Mouse (Mus musculus): Measurements from ENCODE around the gene Tns1. TPM values are rescaled to one million over a fixed set of nuclear protein-coding genes. Genes with fewer than 3 reads are reported as not detected.

The Tns1 gene
- total and polyA plus RNA-seq, 3 experiments, result 0.11 TPM; not detected in 2

DNA sequence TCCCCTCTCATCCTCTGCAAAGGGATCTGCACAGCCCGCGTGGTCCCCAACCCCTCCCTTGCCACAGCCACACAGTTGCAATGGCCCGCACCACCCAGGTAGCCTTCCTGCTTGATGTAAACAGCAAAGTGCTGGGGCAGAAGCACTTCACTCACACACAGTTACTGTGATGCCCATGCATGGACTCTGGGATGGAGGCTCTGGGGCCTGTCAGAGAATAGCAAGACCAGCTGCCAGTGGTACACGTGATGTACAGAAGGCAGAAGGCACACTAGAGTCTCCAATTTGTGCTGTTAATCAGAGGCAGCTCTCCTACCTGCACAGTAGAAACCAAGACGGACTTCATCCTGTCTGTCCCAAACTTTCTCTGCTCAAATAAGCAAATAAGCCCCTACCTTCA is 181.0 kb downstream of the Tns1 start:
- no peak overlapping the region for H3K27ac ChIP-seq (ENCODE audit: control insufficient read depth, low read depth, low read length)
- no peaks in the 10 kb centered on the region for H3K79me2 ChIP-seq (ENCODE audit: control insufficient read depth, insufficient read depth, low read length, poor library complexity)
- TF ChIP-seq MXI1 (IDR thresholded peaks at IDR 0.05; ENCODE audit: low read depth, low read length), result no peak
- TF ChIP-seq TCF12 (IDR thresholded peaks at IDR 0.05; ENCODE audit: low read depth, low read length), result no peak
- no peak for TF ChIP-seq USF1 (IDR thresholded peaks at IDR 0.05; ENCODE audit: low read depth, low read length)
- no peak for TF ChIP-seq RAD21 (IDR thresholded peaks at IDR 0.05; ENCODE audit: low read depth, low read length)
- TF ChIP-seq TBP (IDR thresholded peaks at IDR 0.05; ENCODE audit: low read depth, low read length), result no peak
- TF ChIP-seq ZKSCAN1 (IDR thresholded peaks at IDR 0.05; ENCODE audit: low read depth, low read length), result no peak
- TF ChIP-seq CHD1 (IDR thresholded peaks at IDR 0.05; ENCODE audit: low read depth, low read length), result no peak
- TF ChIP-seq POLR2AphosphoS5 (IDR thresholded peaks at IDR 0.05; ENCODE audit: borderline replicate concordance, low read depth, low read length), result no peak
- TF ChIP-seq ZMIZ1 (IDR thresholded peaks at IDR 0.05; ENCODE audit: low read depth, low read length), result no peak
- no peak for TF ChIP-seq SIN3A (IDR thresholded peaks at IDR 0.05; ENCODE audit: low read length)
- TF ChIP-seq UBTF (IDR thresholded peaks at IDR 0.05; ENCODE audit: borderline replicate concordance, insufficient read depth, low read depth, low read length), result no peak
- TF ChIP-seq ETS1 (IDR thresholded peaks at IDR 0.05; ENCODE audit: low read depth, low read length), result no peak
- TF ChIP-seq POLR2A (IDR thresholded peaks at IDR 0.05; ENCODE audit: control insufficient read depth in 1 of 2, insufficient read depth in 1 of 2, low read depth in 1 of 2, low read length in 2 of 2, poor library complexity in 1 of 2), result no peak
- TF ChIP-seq POLR2AphosphoS2 (IDR thresholded peaks at IDR 0.05; ENCODE audit: low read length), result no peak
- no peak for TF ChIP-seq NRF1 (IDR thresholded peaks at IDR 0.05; ENCODE audit: insufficient read depth, low read depth, low read length, poor library complexity, severe bottlenecking)
- TF ChIP-seq MAZ (IDR thresholded peaks at IDR 0.05; ENCODE audit: low read depth, low read length), result no peak
- no peak for TF ChIP-seq CHD2 (IDR thresholded peaks at IDR 0.05; ENCODE audit: low read length)
- TF ChIP-seq JUND (IDR thresholded peaks at IDR 0.05; ENCODE audit: low read depth, low read length), result no peak
- no peak for TF ChIP-seq ZNF384 (IDR thresholded peaks at IDR 0.05; ENCODE audit: low read depth, low read length)
- H3K4me1 ChIP-seq (ENCODE audit: control insufficient read depth in 1 of 2, insufficient read depth in 2 of 2, low read length in 2 of 2), result no peaks in the 10 kb centered on the region
- no peaks in the 10 kb centered on the region for H3K9me3 ChIP-seq (replicated peaks; ENCODE audit: insufficient read depth, low read length)
- no peaks in the 10 kb centered on the region for H3K36me3 ChIP-seq (ENCODE audit: control insufficient read depth in 1 of 2, insufficient read depth in 2 of 2, low read length in 2 of 2)
- H3K27me3 ChIP-seq (ENCODE audit: control insufficient read depth in 1 of 2, insufficient read depth in 2 of 2, low read length in 2 of 2), result no peaks in the 10 kb centered on the region
- H3K4me3 ChIP-seq (ENCODE audit: control insufficient read depth in 1 of 2, insufficient read depth in 1 of 2, low read depth in 2 of 2, low read length in 2 of 2), result no peak overlapping the region
- no peak overlapping the region for H3K9ac ChIP-seq (ENCODE audit: control insufficient read depth, low read depth, low read length, poor library complexity, severe bottlenecking)
- DNase-seq (ENCODE audit: low read depth, low spot score), result no peak

GRCm38 (mm10) chr1:73942243-73942642 is 182.0 kb downstream of the Tns1 start:
- TF ChIP-seq NELFE (IDR thresholded peaks at IDR 0.05; ENCODE audit: low read depth, low read length) (no peak), ZMIZ1 (IDR thresholded peaks at IDR 0.05; ENCODE audit: low read depth, low read length) (no peak), MEF2A (IDR thresholded peaks at IDR 0.05; ENCODE audit: extremely low read depth, insufficient replicate concordance, low read depth, low read length, poor library complexity, severe bottlenecking) (no peak), MYC (IDR thresholded peaks at IDR 0.05; ENCODE audit: low read depth, low read length) (no peak), EP300 (IDR thresholded peaks at IDR 0.05; ENCODE audit: low read depth in 1 of 2, low read length in 2 of 2) (no peak), JUND (IDR thresholded peaks at IDR 0.05; ENCODE audit: low read depth, low read length) (no peak), RCOR1 (IDR thresholded peaks at IDR 0.05; ENCODE audit: low read depth, low read length) (no peak), KAT2A (conservative IDR thresholded peaks at IDR 0.05; ENCODE audit: low read depth, low read length) (no peak), E2F4 (IDR thresholded peaks at IDR 0.05; ENCODE audit: borderline replicate concordance, low read depth, low read length) (no peak), SMC3 (IDR thresholded peaks at IDR 0.05; ENCODE audit: low read depth, low read length) (no peak), TAL1 (IDR thresholded peaks at IDR 0.05; ENCODE audit: low read length) (no peak), MYB (IDR thresholded peaks at IDR 0.05; ENCODE audit: low read depth, low read length) (no peak), CHD2 (IDR thresholded peaks at IDR 0.05; ENCODE audit: low read length) (no peak), POLR2AphosphoS5 (IDR thresholded peaks at IDR 0.05; ENCODE audit: borderline replicate concordance, low read depth, low read length) (no peak), SIN3A (IDR thresholded peaks at IDR 0.05; ENCODE audit: low read length) (no peak), USF1 (IDR thresholded peaks at IDR 0.05; ENCODE audit: low read depth, low read length) (no peak), NRF1 (IDR thresholded peaks at IDR 0.05; ENCODE audit: insufficient read depth, low read depth, low read length, poor library complexity, severe bottlenecking) (no peak), MXI1 (IDR thresholded peaks at IDR 0.05; ENCODE audit: low read depth, low read length) (no peak), ETS1 (IDR thresholded peaks at IDR 0.05; ENCODE audit: low read depth, low read length) (no peak)
- H3K4me1 ChIP-seq (ENCODE audit: control insufficient read depth in 1 of 2, insufficient read depth in 2 of 2, low read length in 2 of 2), result no peaks in the 10 kb centered on the region

More at GRCm38 (mm10) chr1:73942243-73942642, 182.0 kb downstream of the Tns1 start:
- Histone ChIP-seq H3K9me3 (replicated peaks; ENCODE audit: insufficient read depth, low read length) (no peaks in the 10 kb centered on the region), H3K79me2 (ENCODE audit: control insufficient read depth, insufficient read depth, low read length, poor library complexity) (no peaks in the 10 kb centered on the region), H3K9ac (ENCODE audit: control insufficient read depth, low read depth, low read length, poor library complexity, severe bottlenecking) (no peak overlapping the region), H3K4me3 (ENCODE audit: control insufficient read depth in 1 of 2, insufficient read depth in 1 of 2, low read depth in 2 of 2, low read length in 2 of 2) (no peak overlapping the region), H3K27ac (ENCODE audit: control insufficient read depth, low read depth, low read length) (no peak overlapping the region), H3K27me3 (ENCODE audit: control insufficient read depth in 1 of 2, insufficient read depth in 2 of 2, low read length in 2 of 2) (no peaks in the 10 kb centered on the region), H3K36me3 (ENCODE audit: control insufficient read depth in 1 of 2, insufficient read depth in 2 of 2, low read length in 2 of 2) (no peaks in the 10 kb centered on the region)
- DNase-seq (ENCODE audit: low read depth, low spot score), result no peak
